Mouse (Mus musculus) c-Kit-positive CD71-positive TER-119-positive erythroid progenitor cells, embryonic 14.5 days (primary cell): ENCODE results near the gene Gm20388.

Experiments
- DNase-seq: peaks from one replicate; pipeline ENCODE4 v3.0.0-alpha.2; 2013; ENCODE audit warnings: low spot score

Gm20388 gene

DNA sequence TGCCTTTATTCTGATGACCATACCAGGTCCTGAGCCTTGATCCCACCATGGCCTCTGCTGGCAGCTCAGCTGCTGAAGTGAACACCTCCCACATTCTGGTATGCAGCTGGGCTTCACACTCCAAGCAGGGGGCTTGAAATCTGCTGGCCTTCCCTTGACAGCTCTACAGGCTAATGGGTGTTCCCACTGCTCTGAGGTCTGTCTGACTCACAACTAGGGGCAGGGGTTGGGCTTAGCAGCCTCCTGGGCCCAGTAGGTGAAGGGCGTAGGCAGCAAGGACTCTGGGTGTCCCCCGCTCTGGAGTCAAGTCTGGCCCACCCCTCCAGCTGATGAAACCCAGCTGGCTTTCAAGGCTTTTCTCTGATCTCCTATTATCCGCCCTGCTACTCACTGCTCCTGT lies 1550.6 kb downstream of the Gm20388 start:
- no peak for DNase-seq

GRCm38 (mm10) chr8:121462092-121462491 lies 1551.5 kb downstream of the Gm20388 start:
- no peak for DNase-seq

GRCm38 (mm10) chr8:121468083-121469071 lies 1557.7 kb downstream of the Gm20388 start:
- no peak for DNase-seq

- no peak for DNase-seq
These were observed 1563.7 kb downstream of the Gm20388 start for GRCm38 (mm10) chr8:121474161-121474897.

GRCm38 (mm10) chr8:121474898-121475284 lies 1564.2 kb downstream of the Gm20388 start:
- DNase-seq = no peak

DNA sequence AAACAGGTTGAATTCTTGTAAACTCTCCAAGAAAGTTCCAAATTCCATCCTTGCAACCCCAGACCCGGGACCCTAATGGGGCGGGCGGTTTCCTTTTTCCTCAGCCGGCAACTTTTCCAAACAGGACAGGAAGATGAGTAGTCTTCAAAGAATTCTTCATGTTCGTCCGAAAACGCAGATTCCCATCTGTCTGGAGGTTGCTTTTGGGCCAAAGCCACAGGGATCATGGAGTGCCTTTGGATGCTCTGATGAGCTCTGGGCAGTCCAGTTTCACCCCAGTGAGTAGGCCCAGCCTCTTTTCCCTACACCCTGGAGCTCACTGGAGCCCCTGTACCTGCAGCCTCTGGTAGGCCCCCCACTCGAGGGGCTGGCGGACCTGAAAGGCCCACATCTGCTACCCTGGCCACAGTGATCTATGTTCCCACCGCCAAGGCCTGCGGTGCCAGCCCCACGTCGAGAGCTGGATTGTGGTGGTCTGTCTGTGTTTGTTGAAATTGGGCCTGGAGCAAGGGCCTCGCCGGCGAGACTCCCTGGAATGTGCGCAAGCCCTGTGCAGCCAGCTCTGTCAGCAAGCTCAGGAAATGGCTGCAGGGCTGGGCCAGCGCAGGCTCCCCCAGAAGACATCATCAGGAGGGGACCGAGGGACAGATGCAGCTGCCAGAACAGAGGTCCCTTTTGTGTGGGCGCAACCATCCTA lies 1567.4 kb downstream of the Gm20388 start:
- DNase-seq = no peak

- DNase-seq = no peak
These were observed 1568.5 kb downstream of the Gm20388 start for GRCm38 (mm10) chr8:121479144-121479543.

- no peak for DNase-seq
These were observed 1569.9 kb downstream of the Gm20388 start for GRCm38 (mm10) chr8:121480411-121481031.

GRCm38 (mm10) chr8:121484072-121484782 lies 1573.6 kb downstream of the Gm20388 start:
- no peak for DNase-seq

GRCm38 (mm10) chr8:121491633-121492032 lies 1581.0 kb downstream of the Gm20388 start:
- DNase-seq = no peak

GRCm38 (mm10) chr8:121497621-121498020 lies 1587.0 kb downstream of the Gm20388 start:
- no peak for DNase-seq

- DNase-seq = no peak
These were observed 1601.1 kb downstream of the Gm20388 start for GRCm38 (mm10) chr8:121511751-121512150.

DNA sequence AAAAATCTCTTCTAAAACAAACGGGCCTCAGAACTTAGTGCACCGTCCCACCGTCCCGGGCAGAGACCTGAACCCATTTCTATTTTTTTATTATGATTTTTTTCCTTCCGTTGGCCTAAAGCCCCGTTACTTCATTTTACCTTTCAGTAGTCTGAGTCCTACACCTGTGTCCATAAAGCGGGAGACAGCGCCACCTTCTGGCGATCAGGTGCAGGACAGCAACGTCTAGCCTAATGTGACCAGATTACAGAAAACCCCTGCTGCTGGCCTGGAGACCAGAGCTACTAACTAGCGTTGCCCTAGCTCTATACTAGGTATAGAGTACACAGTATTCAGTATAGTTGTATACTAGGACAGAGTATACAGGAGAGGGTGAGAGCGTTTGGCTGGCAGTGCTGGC lies 1602.8 kb downstream of the Gm20388 start:
- peak; percentile 57 for DNase-seq

DNA sequence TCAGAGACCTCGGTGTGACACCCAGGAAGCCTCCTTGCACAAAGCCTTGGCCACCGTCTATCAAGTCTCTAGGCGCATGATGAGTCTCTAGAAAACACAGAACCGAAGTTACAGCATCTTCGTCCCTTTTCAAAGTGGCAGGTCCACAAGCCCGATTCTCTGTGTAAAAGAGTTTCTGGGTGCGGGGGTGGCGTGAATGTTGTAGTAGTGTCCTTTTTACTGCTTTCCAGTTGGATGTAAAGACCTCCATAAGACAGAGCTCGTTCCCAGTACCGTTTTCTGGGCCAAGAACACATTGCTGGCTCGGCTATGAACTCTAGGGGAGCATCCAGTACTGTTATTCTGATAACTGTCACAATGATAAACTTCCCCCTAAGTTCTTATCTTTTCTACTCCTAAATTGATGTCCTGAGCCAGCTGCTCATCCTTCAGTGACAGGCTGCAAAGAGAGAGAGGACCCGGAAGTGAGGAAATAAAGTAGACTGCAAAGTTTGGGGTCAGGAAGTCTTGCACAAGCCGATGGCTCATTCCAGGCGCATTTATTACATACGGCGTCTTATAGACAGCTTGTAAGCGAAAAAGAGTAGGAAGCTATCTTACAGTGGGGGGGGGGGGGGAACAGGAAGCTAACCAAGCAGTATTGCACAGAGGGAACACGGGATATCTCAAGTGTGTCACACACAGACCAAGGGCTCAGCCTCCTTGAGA lies 1614.6 kb downstream of the Gm20388 start:
- no peak for DNase-seq

GRCm38 (mm10) chr8:121526811-121527550 lies 1616.3 kb downstream of the Gm20388 start:
- DNase-seq = no peak

DNA sequence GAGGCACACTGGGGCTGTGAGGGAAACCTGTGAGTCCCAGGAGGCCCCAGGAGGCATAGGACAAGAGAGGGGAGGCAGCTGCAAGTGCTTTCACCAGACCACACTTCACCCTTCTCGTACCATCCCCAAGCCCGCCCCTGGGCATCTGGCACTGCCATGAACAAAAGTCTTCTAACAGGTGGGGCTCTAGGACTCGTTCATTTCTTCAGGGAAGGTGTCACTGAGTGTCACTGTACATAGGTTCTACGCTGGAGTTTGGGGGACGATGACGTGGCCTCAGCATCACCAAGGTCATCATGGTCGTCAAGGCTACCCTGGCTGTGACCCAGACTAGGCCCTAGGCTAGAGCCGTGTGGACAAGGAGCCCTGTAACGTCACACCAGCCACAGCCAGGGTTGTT lies 1617.1 kb downstream of the Gm20388 start:
- DNase-seq = no peak

GRCm38 (mm10) chr8:121528790-121529189 lies 1618.1 kb downstream of the Gm20388 start:
- DNase-seq = no peak

DNA sequence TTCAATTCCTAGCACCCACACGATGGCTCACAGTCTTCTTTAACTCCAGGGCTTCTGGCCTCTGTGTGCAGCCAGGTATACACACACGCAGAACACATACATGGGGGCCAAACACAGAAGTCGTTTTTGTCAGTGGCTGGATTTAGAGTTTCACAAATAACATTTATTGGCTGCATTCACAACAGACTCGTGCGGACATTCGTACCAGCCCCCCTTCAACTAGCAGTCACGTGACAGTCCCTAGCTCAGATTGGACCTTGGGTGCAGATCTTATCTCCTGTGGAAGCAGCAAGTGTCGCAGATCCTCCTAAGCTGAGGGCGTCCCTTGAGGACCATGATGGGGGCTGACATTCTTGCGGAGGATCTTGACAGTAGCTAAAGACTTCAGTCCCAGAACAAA lies 1620.0 kb downstream of the Gm20388 start:
- DNase-seq = no peak

- peak; percentile 10 for DNase-seq
These were observed 1621.7 kb downstream of the Gm20388 start for GRCm38 (mm10) chr8:121532381-121532780.

- no peak for DNase-seq
These were observed 1631.2 kb downstream of the Gm20388 start for GRCm38 (mm10) chr8:121541862-121542261.
